Mouse (Mus musculus): ENCODE data around the gene Amer1. TPM values are rescaled to one million over a fixed set of nuclear protein-coding genes. Genes with fewer than 3 reads are reported as not detected.

Amer1 gene
- 12.2 and 12.9 TPM in 2 replicates for polyA plus RNA-seq (2015; fragmentation: Nextera tagmentation; extraction: Ambion mirVana)

GRCm38 (mm10) chrX:95444776-95445111, at the start of gene Amer1:
Amer1 (minus strand) TSS chrX:95444872.

Other genes starting within 250 kb of the Amer1 start
- 13.3 and 14.8 TPM in 2 replicates for gene Arhgef9, start 248.0 kb downstream of the Amer1 start, polyA plus RNA-seq (2015; fragmentation: Nextera tagmentation; extraction: Ambion mirVana)
- gene Asb12, start 113.1 kb upstream of the Amer1 start, polyA plus RNA-seq (2015; fragmentation: Nextera tagmentation; extraction: Ambion mirVana), result 0.33 and 0.40 TPM in 2 replicates
- not detected in 2 replicates for gene Pfn5, start 113.2 kb upstream of the Amer1 start, polyA plus RNA-seq (2015; fragmentation: Nextera tagmentation; extraction: Ambion mirVana)
- 7.0 and 7.6 TPM in 2 replicates for gene Zc4h2, start 213.6 kb upstream of the Amer1 start, polyA plus RNA-seq (2015; fragmentation: Nextera tagmentation; extraction: Ambion mirVana)

Data from urinary bladder, postnatal 0 days (tissue).